Mouse (Mus musculus) G1E (cell line): Measurements from ENCODE around the gene Prr7.

Source experiments
- CTCF ChIP-seq: IDR thresholded peaks from 2 replicates; pipeline ENCODE4 v1.5.1; 2012; ENCODE audit warnings: low read depth, low read length, inconsistent platforms, mixed read lengths
- POLR2AphosphoS5 ChIP-seq: IDR thresholded peaks from 2 replicates; pipeline ENCODE4 v1.6.1; 2012; ENCODE audit warnings: low read depth, low read length, inconsistent platforms; ENCODE audit not compliant: insufficient replicate concordance
- TAL1 ChIP-seq: conservative IDR thresholded peaks from 2 replicates; pipeline ENCODE4 v1.6.1; 2012; ENCODE audit warnings: low read depth, low read length, inconsistent platforms, mixed read lengths

DNA sequence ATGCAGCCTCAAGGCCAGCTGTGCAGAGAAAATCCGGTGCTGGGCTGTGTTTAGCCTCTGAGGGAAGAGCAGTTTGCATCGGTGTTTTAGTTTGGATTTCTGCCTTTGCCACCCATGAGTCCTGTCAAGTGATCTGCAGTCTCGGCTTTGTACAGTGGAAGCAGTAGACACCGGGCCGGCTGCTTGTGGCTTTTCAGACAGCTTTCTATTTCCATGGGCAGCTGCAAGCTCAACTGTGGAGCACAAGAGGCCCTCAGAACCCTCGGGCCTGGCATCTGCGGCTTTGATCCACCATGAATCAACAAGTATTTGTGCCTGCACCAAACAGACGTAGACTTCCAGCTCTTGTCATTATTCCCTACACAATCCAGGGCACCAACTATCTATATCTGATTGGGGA lies 38.3 kb downstream of the Prr7 start:
- TF ChIP-seq CTCF (no peak), TAL1 (no peak), POLR2AphosphoS5 (no peak)
